Mouse (Mus musculus): ENCODE measurements around the gene Plod3. TPM values are rescaled to one million over a fixed set of nuclear protein-coding genes. Genes with fewer than 3 reads are reported as not detected.

Plod3 gene
- polyA plus RNA-seq, 1 experiment: 34.5 TPM

- peak overlapping the region; percentile 63 for H3K4me3 ChIP-seq (ENCODE audit: insufficient read depth, low read length)
- peak; percentile 79 for TF ChIP-seq CTCF (IDR thresholded peaks at IDR 0.05; ENCODE audit: extremely low read depth, insufficient read depth, low read length)
- TF ChIP-seq POLR2A (IDR thresholded peaks at IDR 0.05; ENCODE audit: extremely low read depth, insufficient read depth, low read length): peak; percentile 5; the same call in 1 of the 2 replicates
- peaks cover 2% of the 10 kb centered on the region for H3K4me1 ChIP-seq (ENCODE audit: control insufficient read depth, insufficient read depth, low read length)
- peak overlapping the region; percentile 87 for H3K27ac ChIP-seq (ENCODE audit: insufficient read depth, low read length)
Observed at GRCm38 (mm10) chr5:136962501-136962900, 24.3 kb upstream of the Plod3 start.

- Histone ChIP-seq H3K4me1 (ENCODE audit: control insufficient read depth, insufficient read depth, low read length) (peaks cover 2% of the 10 kb centered on the region), H3K4me3 (ENCODE audit: insufficient read depth, low read length) (peak overlapping the region; percentile 63), H3K27ac (ENCODE audit: insufficient read depth, low read length) (0 out of 2 replicates have a peak overlapping the region, but pooled peaks have one; percentile 4)
- TF ChIP-seq POLR2A (IDR thresholded peaks at IDR 0.05; ENCODE audit: extremely low read depth, insufficient read depth, low read length) (no peak), CTCF (IDR thresholded peaks at IDR 0.05; ENCODE audit: extremely low read depth, insufficient read depth, low read length) (no peak)
Observed at GRCm38 (mm10) chr5:136962966-136963540, 23.8 kb upstream of the Plod3 start.

- no peak overlapping the region for H3K27ac ChIP-seq (ENCODE audit: insufficient read depth, low read length)
- H3K4me1 ChIP-seq (ENCODE audit: control insufficient read depth, insufficient read depth, low read length): no peaks in the 10 kb centered on the region; the same call in 1 of the 2 replicates
- no peak overlapping the region for H3K4me3 ChIP-seq (ENCODE audit: insufficient read depth, low read length)
- TF ChIP-seq POLR2A (IDR thresholded peaks at IDR 0.05; ENCODE audit: extremely low read depth, insufficient read depth, low read length) (no peak), CTCF (IDR thresholded peaks at IDR 0.05; ENCODE audit: extremely low read depth, insufficient read depth, low read length) (no peak)
Observed at GRCm38 (mm10) chr5:136965210-136965609, 21.6 kb upstream of the Plod3 start.

- Histone ChIP-seq H3K4me1 (ENCODE audit: control insufficient read depth, insufficient read depth, low read length) (no peaks in the 10 kb centered on the region; the same call in 1 of the 2 replicates), H3K27ac (ENCODE audit: insufficient read depth, low read length) (no peak overlapping the region), H3K4me3 (ENCODE audit: insufficient read depth, low read length) (no peak overlapping the region)
- no peak for TF ChIP-seq POLR2A (IDR thresholded peaks at IDR 0.05; ENCODE audit: extremely low read depth, insufficient read depth, low read length)
- TF ChIP-seq CTCF (IDR thresholded peaks at IDR 0.05; ENCODE audit: extremely low read depth, insufficient read depth, low read length): no peak
Observed at GRCm38 (mm10) chr5:136965686-136966085, 21.1 kb upstream of the Plod3 start.

- Histone ChIP-seq H3K4me1 (ENCODE audit: control insufficient read depth, insufficient read depth, low read length) (no peaks in the 10 kb centered on the region; the same call in 1 of the 2 replicates), H3K4me3 (ENCODE audit: insufficient read depth, low read length) (no peak within 1 kb of the TSS), H3K27ac (ENCODE audit: insufficient read depth, low read length) (no peak within 1 kb of the TSS)
- TF ChIP-seq POLR2A (IDR thresholded peaks at IDR 0.05; ENCODE audit: extremely low read depth, insufficient read depth, low read length) (no peak), CTCF (IDR thresholded peaks at IDR 0.05; ENCODE audit: extremely low read depth, insufficient read depth, low read length) (no peak)
Observed at GRCm38 (mm10) chr5:136966331-136966730, 20.5 kb upstream of the Plod3 start, which contains the start of gene Cldn15. Gene Cldn15, plus strand, starts transcription at chr5:136966616.

- no peak overlapping the region for H3K27ac ChIP-seq (ENCODE audit: insufficient read depth, low read length)
- no peaks in the 10 kb centered on the region; the same call in 1 of the 2 replicates for H3K4me1 ChIP-seq (ENCODE audit: control insufficient read depth, insufficient read depth, low read length)
- no peak overlapping the region for H3K4me3 ChIP-seq (ENCODE audit: insufficient read depth, low read length)
- no peak for TF ChIP-seq CTCF (IDR thresholded peaks at IDR 0.05; ENCODE audit: extremely low read depth, insufficient read depth, low read length)
- TF ChIP-seq POLR2A (IDR thresholded peaks at IDR 0.05; ENCODE audit: extremely low read depth, insufficient read depth, low read length): no peak
Observed at GRCm38 (mm10) chr5:136966861-136967455, 19.9 kb upstream of the Plod3 start.

- Histone ChIP-seq H3K4me1 (ENCODE audit: control insufficient read depth, insufficient read depth, low read length) (no peaks in the 10 kb centered on the region; the same call in 1 of the 2 replicates), H3K27ac (ENCODE audit: insufficient read depth, low read length) (no peak overlapping the region), H3K4me3 (ENCODE audit: insufficient read depth, low read length) (no peak overlapping the region)
- no peak for TF ChIP-seq POLR2A (IDR thresholded peaks at IDR 0.05; ENCODE audit: extremely low read depth, insufficient read depth, low read length)
- no peak for TF ChIP-seq CTCF (IDR thresholded peaks at IDR 0.05; ENCODE audit: extremely low read depth, insufficient read depth, low read length)
Observed at GRCm38 (mm10) chr5:136967592-136967991, 19.2 kb upstream of the Plod3 start.

GRCm38 (mm10) chr5:136970703-136971102, 16.1 kb upstream of the Plod3 start:
- no peak overlapping the region for H3K4me3 ChIP-seq (ENCODE audit: insufficient read depth, low read length)
- no peaks in the 10 kb centered on the region for H3K4me1 ChIP-seq (ENCODE audit: control insufficient read depth, insufficient read depth, low read length)
- TF ChIP-seq CTCF (IDR thresholded peaks at IDR 0.05; ENCODE audit: extremely low read depth, insufficient read depth, low read length) (peak; percentile 73), POLR2A (IDR thresholded peaks at IDR 0.05; ENCODE audit: extremely low read depth, insufficient read depth, low read length) (no peak)
- H3K27ac ChIP-seq (ENCODE audit: insufficient read depth, low read length): no peak overlapping the region

GRCm38 (mm10) chr5:136973670-136974069, 13.1 kb upstream of the Plod3 start:
- Histone ChIP-seq H3K27ac (ENCODE audit: insufficient read depth, low read length) (no peak overlapping the region), H3K4me3 (ENCODE audit: insufficient read depth, low read length) (no peak overlapping the region), H3K4me1 (ENCODE audit: control insufficient read depth, insufficient read depth, low read length) (no peaks in the 10 kb centered on the region)
- TF ChIP-seq CTCF (IDR thresholded peaks at IDR 0.05; ENCODE audit: extremely low read depth, insufficient read depth, low read length) (no peak), POLR2A (IDR thresholded peaks at IDR 0.05; ENCODE audit: extremely low read depth, insufficient read depth, low read length) (no peak)

GRCm38 (mm10) chr5:136977769-136978168, 9.1 kb upstream of the Plod3 start:
- Histone ChIP-seq H3K27ac (ENCODE audit: insufficient read depth, low read length) (no peak overlapping the region), H3K4me3 (ENCODE audit: insufficient read depth, low read length) (no peak overlapping the region), H3K4me1 (ENCODE audit: control insufficient read depth, insufficient read depth, low read length) (no peaks in the 10 kb centered on the region)
- TF ChIP-seq POLR2A (IDR thresholded peaks at IDR 0.05; ENCODE audit: extremely low read depth, insufficient read depth, low read length) (no peak), CTCF (IDR thresholded peaks at IDR 0.05; ENCODE audit: extremely low read depth, insufficient read depth, low read length) (no peak)
